Mouse (Mus musculus) neural tube, embryonic 14.5 days (tissue): ENCODE measurements around the gene Atp1a4. TPM values are rescaled to one million over a fixed set of nuclear protein-coding genes. Genes with fewer than 3 reads are reported as not detected.
A peak's percentile ranks its signal among the peaks of the same experiment; 100 is the strongest.

Experiments
- ATAC-seq: fragments of 200-750 bp; cut with Nextera tagmentation; 2 replicates; pipeline ENCODE4 v1.8.0; 2017; ENCODE audit warnings: low read depth, mild to moderate bottlenecking, moderate TSS enrichment, moderate library complexity
- H3K27ac ChIP-seq: fragments of 300-500 bp; sonication (generic); 2 replicates; pipeline ENCODE4 v1.5.1; 2014; ENCODE audit warnings: low read depth, mild to moderate bottlenecking, control low read depth, low read length, moderate library complexity, mixed read lengths
- H3K27me3 ChIP-seq: fragments of 300-500 bp; sonication (generic); 2 replicates; pipeline ENCODE4 v1.6.1; 2014; ENCODE audit warnings: low read length; ENCODE audit not compliant: control insufficient read depth, insufficient read depth
- H3K36me3 ChIP-seq: fragments of 300-500 bp; sonication (generic); 2 replicates; pipeline ENCODE4 v1.6.1; 2014; ENCODE audit warnings: low read length, mixed read lengths; ENCODE audit not compliant: control insufficient read depth, insufficient read depth
- H3K4me1 ChIP-seq: fragments of 300-500 bp; sonication (generic); 2 replicates; pipeline ENCODE4 v1.6.1; 2014; ENCODE audit warnings: low read length; ENCODE audit not compliant: control insufficient read depth, insufficient read depth
- H3K4me2 ChIP-seq: fragments of 300-500 bp; sonication (generic); 2 replicates; pipeline ENCODE4 v1.6.1; 2014; ENCODE audit warnings: mild to moderate bottlenecking, low read depth, low read length, control low read depth
- H3K4me3 ChIP-seq: fragments of 300-500 bp; sonication (generic); 2 replicates; pipeline ENCODE4 v1.5.1; 2014; ENCODE audit warnings: low read depth, low read length, control low read depth, mixed read lengths
- H3K9ac ChIP-seq: fragments of 300-500 bp; sonication (generic); replicated peaks from 2 replicates; pipeline ENCODE4 v1.6.1; 2014; ENCODE audit warnings: low read depth, mild to moderate bottlenecking, control low read depth, low read length, mixed read lengths
- H3K9me3 ChIP-seq: fragments of 300-500 bp; sonication (generic); 2 replicates; pipeline ENCODE4 v1.6.1; 2016; ENCODE audit warnings: low read length; ENCODE audit not compliant: control insufficient read depth
- WGBS: fragments of 180-500 bp; shearing (Covaris S2); extraction: QIAGEN DNeasy Blood & Tissue Kit; methylation state at CpG from one replicate; pipeline ENCODE4 v1.1.7; 2014; 5-methylcytosine and 5-hydroxymethylcytosine counted together
- polyA plus RNA-seq: library from polyadenylated mRNA; unstranded; fragments of >200 nt; fragmentation: Nextera tagmentation; extraction: Ambion mirVana; gene quantifications from 2 replicates; pipeline ENCODE4 v1.2.1, GENCODE M21; 2014

The Atp1a4 gene
- polyA plus RNA-seq, 1 experiment from 2014 or later = not detected

- Histone ChIP-seq H3K9me3 (no peaks in the 10 kb centered on the region), H3K9ac (no peak overlapping the region), H3K27me3 (no peaks in the 10 kb centered on the region), H3K4me3 (no peak overlapping the region), H3K4me1 (no peaks in the 10 kb centered on the region), H3K4me2 (no peak overlapping the region), H3K36me3 (no peaks in the 10 kb centered on the region), H3K27ac (no peak overlapping the region)
- WGBS = 25% methylated on average over 2 of the region's 2 CpGs
- peak; percentile 75; the same call in 1 of the 2 replicates for ATAC-seq
Measured at GRCm38 (mm10) chr1:172242401-172242800, 15.8 kb downstream of the Atp1a4 start.

DNA sequence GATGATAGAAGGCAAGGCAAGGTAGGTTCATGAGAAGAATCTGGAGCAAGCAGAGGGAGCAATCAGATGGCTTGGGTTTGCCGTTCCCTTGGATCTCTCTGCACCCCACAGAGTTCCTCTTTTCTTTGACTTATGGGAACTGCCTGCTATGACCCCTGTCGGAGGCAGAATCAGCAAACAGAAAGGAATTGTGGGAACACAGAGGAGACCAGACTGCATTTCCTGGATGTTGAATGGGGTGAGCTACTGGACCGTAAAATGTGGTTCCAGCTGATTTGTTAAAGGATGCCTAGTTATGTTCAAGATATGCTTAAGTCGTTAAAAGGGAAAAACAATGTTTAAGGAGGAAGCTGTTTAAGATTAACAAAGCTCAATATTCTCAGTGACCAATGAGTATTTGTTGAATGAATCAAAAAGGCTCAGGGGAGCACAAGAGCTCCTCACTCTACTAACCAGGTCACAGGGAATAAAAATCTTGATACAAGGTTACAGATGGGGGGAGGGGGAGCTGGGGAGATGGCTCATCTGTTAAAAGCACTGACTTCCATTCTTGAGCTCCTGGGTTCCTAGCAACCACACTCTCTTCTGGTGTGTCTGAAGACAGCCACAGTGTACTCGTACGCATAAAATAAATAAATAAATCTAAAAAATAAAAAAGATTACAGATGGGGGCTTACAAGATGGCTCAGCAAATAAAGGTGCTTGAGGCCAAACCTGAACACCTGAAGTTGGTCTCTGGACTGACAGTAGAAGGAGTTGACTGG, 17.1 kb downstream of the Atp1a4 start:
- H3K4me3 ChIP-seq = no peak overlapping the region
- ATAC-seq = no peak
- H3K36me3 ChIP-seq = no peaks in the 10 kb centered on the region
- H3K4me2 ChIP-seq = no peak overlapping the region
- no peak overlapping the region for H3K9ac ChIP-seq
- H3K27me3 ChIP-seq = no peaks in the 10 kb centered on the region
- no peaks in the 10 kb centered on the region for H3K4me1 ChIP-seq
- H3K9me3 ChIP-seq = no peaks in the 10 kb centered on the region
- WGBS = 12% methylated on average over 6 of the region's 6 CpGs
- H3K27ac ChIP-seq = no peak overlapping the region

- Histone ChIP-seq H3K4me3 (no peak overlapping the region), H3K9me3 (no peaks in the 10 kb centered on the region), H3K4me2 (no peak overlapping the region), H3K36me3 (no peaks in the 10 kb centered on the region), H3K27ac (no peak overlapping the region), H3K4me1 (no peaks in the 10 kb centered on the region), H3K9ac (no peak overlapping the region), H3K27me3 (no peaks in the 10 kb centered on the region)
- 89% methylated on average over 1 of the region's 1 CpGs for WGBS
- ATAC-seq = no peak
Measured at GRCm38 (mm10) chr1:172229215-172229614, 29.0 kb downstream of the Atp1a4 start.

DNA sequence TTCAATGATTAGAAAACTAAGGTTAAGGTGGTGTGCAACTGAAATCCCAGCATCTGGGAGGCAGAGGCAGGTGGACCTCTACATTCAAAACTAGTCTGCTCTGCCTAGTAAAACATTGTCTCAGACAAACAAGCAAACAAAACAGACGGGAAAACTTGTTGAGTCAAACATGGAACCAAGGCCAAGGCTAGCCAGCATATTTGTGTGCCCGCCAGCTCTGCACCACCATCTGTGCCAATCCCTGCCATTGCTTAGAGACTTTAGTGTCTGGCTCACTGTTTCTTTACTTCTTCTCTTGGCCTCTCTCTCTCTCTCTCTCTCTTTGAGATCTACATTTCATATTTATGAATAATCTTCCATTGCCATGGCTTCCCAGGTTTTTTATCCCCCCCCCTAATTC, 30.0 kb downstream of the Atp1a4 start:
- ATAC-seq = no peak
- Histone ChIP-seq H3K27me3 (no peaks in the 10 kb centered on the region), H3K4me2 (no peak overlapping the region), H3K36me3 (no peaks in the 10 kb centered on the region), H3K4me1 (no peaks in the 10 kb centered on the region), H3K9ac (no peak overlapping the region), H3K4me3 (no peak overlapping the region), H3K9me3 (no peaks in the 10 kb centered on the region), H3K27ac (no peak overlapping the region)
- 89% methylated on average over 2 of the region's 2 CpGs for WGBS

- Histone ChIP-seq H3K4me1 (peaks cover 5% of the 10 kb centered on the region; the same call in 1 of the 2 replicates), H3K27ac (no peak overlapping the region), H3K9ac (no peak overlapping the region), H3K4me3 (no peak overlapping the region), H3K9me3 (no peaks in the 10 kb centered on the region), H3K27me3 (no peaks in the 10 kb centered on the region), H3K4me2 (no peak overlapping the region), H3K36me3 (no peaks in the 10 kb centered on the region)
- 52% methylated on average over 11 of the region's 11 CpGs for WGBS
- no peak for ATAC-seq
Measured at GRCm38 (mm10) chr1:172221297-172222063, 36.7 kb downstream of the Atp1a4 start.

- Histone ChIP-seq H3K9ac (no peak overlapping the region), H3K4me1 (peaks cover 5% of the 10 kb centered on the region; the same call in 1 of the 2 replicates), H3K9me3 (no peaks in the 10 kb centered on the region), H3K4me3 (no peak overlapping the region), H3K36me3 (no peaks in the 10 kb centered on the region), H3K27ac (0 out of 2 replicates have a peak overlapping the region, but pooled peaks have one; percentile 2), H3K27me3 (no peaks in the 10 kb centered on the region), H3K4me2 (no peak overlapping the region)
- peak; percentile 49; the same call in 1 of the 2 replicates for ATAC-seq
- 31% methylated on average over 10 of the region's 10 CpGs for WGBS
Measured at GRCm38 (mm10) chr1:172220414-172220813, 37.8 kb downstream of the Atp1a4 start.

DNA sequence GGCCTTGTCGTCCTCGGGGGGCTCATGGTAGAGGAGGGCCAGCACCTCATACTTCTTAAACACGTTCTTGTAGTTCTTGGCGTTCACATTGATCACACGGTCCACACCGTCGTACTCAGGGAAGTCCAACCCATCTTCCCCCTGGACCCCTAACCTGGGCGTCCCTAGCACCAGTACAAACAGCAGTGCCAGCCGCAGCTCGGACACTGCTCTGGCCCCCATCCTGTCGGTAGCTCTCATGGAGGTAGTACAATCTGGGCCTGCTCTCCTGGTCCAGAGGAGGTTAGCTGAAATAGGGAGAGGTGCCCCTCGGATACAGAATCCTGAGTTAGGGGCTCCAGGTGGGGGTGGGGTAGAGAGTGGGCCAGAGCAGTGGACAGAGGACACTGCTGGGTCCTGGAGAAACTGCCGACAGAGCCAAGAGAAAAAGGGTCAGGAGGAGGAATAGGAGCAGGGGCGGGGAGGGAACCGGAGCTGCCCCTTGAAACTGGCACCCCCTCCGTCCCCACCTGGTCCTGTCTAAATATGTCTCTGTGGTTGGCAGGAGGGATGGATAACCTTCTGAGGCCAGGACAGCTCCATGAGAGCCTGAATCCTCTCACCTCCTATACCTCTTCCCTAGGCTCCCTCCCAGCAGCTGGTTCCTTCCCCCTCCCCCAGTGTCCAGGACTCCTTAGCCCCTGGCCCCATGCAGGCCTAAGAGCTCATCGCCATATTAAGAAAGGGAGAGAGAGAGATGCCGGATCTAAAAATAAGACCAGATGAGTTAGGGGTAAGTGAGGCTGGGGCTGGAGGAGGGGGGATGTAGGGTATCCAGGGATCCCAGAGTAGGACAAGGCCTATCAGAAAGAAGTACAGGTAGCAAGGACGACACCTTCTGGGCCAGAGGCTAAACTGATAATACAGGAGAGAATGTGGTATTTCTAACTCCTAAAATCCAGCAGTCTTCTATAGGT, 38.5 kb downstream of the Atp1a4 start, which contains the start of gene Casq1:
Gene Casq1, minus strand, starts transcription at position 418 of the 956 bp plus-strand sequence.
- Histone ChIP-seq H3K4me2 (no peak within 1 kb of the TSS), H3K4me3 (no peak within 1 kb of the TSS), H3K4me1 (peaks cover 5% of the 10 kb centered on the region; the same call in 1 of the 2 replicates), H3K36me3 (no peaks in the 10 kb centered on the region), H3K27ac (0 out of 2 replicates have a peak within 1 kb of the TSS, but pooled peaks have one; percentile 2), H3K9ac (no peak within 1 kb of the TSS), H3K27me3 (no peaks in the 10 kb centered on the region), H3K9me3 (no peaks in the 10 kb centered on the region)
- no peak for ATAC-seq
- WGBS = 86% methylated on average over 18 of the region's 19 CpGs

DNA sequence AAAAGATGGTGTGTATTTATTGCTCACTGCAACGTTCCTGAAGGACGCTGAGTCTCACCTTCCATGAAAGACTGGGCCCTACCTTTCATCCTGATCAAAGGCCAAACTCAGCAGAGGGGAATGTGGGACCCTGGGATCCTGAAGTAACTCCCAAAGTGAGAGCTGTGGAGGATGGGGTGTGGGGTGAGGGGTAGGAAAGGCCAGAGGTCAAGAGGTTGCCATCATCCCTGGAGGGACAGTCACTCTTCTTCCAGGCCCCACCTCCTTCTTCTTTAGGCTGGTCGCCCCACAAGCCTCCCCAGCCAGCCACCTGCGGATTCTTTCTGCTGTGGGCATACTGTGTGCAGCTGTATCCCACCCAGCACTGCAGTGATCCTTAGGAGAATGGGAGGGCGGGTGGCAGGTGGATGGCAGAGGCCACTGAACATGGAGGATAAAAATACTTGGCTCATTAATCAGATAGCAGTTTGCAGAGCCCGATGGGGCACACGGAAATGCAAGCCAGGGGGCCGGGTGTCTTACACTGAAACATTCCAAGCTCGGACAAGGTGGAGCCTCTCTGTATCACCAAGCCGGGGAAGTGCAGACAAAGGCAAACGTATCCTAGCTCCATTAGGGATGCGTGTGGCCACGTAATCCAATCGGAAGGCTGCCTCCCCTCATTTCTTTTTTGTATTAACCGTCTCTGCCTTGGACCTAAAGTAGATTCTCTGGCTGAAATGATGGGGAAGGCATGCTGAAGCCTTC, 39.9 kb downstream of the Atp1a4 start:
- Histone ChIP-seq H3K4me3 (no peak overlapping the region), H3K36me3 (no peaks in the 10 kb centered on the region), H3K27ac (no peak overlapping the region), H3K9ac (no peak overlapping the region), H3K4me1 (peaks cover 9% of the 10 kb centered on the region; the same call in 1 of the 2 replicates), H3K9me3 (no peaks in the 10 kb centered on the region), H3K4me2 (no peak overlapping the region), H3K27me3 (no peaks in the 10 kb centered on the region)
- 53% methylated on average over 15 of the region's 15 CpGs for WGBS
- ATAC-seq = no peak
